Mouse (Mus musculus) ES-E14 (cell line): Measurements from ENCODE around the gene Hic2.

Experiments used
- MAFK ChIP-seq: IDR thresholded peaks from 2 replicates; pipeline ENCODE4 v1.6.1; 2014; ENCODE audit warnings: mild to moderate bottlenecking, low read depth, low read length, inconsistent platforms; ENCODE audit not compliant: insufficient read depth
- ZNF384 ChIP-seq: IDR thresholded peaks from 2 replicates; pipeline ENCODE4 v1.6.1; 2012; ENCODE audit warnings: low read depth, low read length, inconsistent platforms

GRCm38 (mm10) chr16:17261341-17261740 lies 28.0 kb downstream of the Hic2 start:
- no peak for TF ChIP-seq ZNF384
- no peak for TF ChIP-seq MAFK
